Mouse (Mus musculus) limb, embryonic 15.5 days (tissue): ENCODE data around the gene Olfr317. TPM values are rescaled to one million over a fixed set of nuclear protein-coding genes. Genes with fewer than 3 reads are reported as not detected.
"Not testable (repeated sequence)": the region's sequence is repeated elsewhere in the genome, so short reads cannot be mapped to it uniquely, and the experiment has no call there.

Experiments
- ATAC-seq: fragments of 200-750 bp; cut with Nextera tagmentation; 2 replicates; pipeline ENCODE4 v1.8.0; 2017; ENCODE audit warnings: low read depth, moderate TSS enrichment; ENCODE audit not compliant: insufficient number of reproducible peaks, low FRiP score, low TSS enrichment
- H3K27ac ChIP-seq: fragments of 300-500 bp; sonication (generic); 2 replicates; pipeline ENCODE4 v1.5.1; 2015; ENCODE audit warnings: moderate library complexity, mild to moderate bottlenecking, inconsistent platforms
- H3K27me3 ChIP-seq: fragments of 300-500 bp; sonication (generic); 2 replicates; pipeline ENCODE4 v1.6.1; 2015; ENCODE audit warnings: inconsistent platforms
- H3K36me3 ChIP-seq: fragments of 300-500 bp; sonication (generic); 2 replicates; pipeline ENCODE4 v1.6.1; 2015; ENCODE audit warnings: inconsistent platforms
- H3K4me1 ChIP-seq: fragments of 300-500 bp; sonication (generic); 2 replicates; pipeline ENCODE4 v1.6.1; 2015; ENCODE audit warnings: inconsistent platforms
- H3K4me2 ChIP-seq: fragments of 300-500 bp; sonication (generic); 2 replicates; pipeline ENCODE4 v1.6.1; 2015; ENCODE audit warnings: mild to moderate bottlenecking, inconsistent platforms
- H3K4me3 ChIP-seq: fragments of 300-500 bp; sonication (generic); 2 replicates; pipeline ENCODE4 v1.5.1; 2015; ENCODE audit warnings: mild to moderate bottlenecking, inconsistent platforms
- H3K9ac ChIP-seq: fragments of 300-500 bp; sonication (generic); 2 replicates; pipeline ENCODE4 v1.6.1; 2015; ENCODE audit warnings: inconsistent platforms
- H3K9me3 ChIP-seq: fragments of 300-500 bp; sonication (generic); 2 replicates; pipeline ENCODE4 v1.6.1; 2016; ENCODE audit warnings: inconsistent platforms
- WGBS: fragments of 180-500 bp; shearing (Covaris S2); methylation state at CpG from one replicate; pipeline ENCODE4 v1.1.7; 2015; 5-methylcytosine and 5-hydroxymethylcytosine counted together
- polyA plus RNA-seq: library from polyadenylated mRNA; unstranded; fragments of >200 nt; fragmentation: Nextera tagmentation; extraction: Ambion mirVana; gene quantifications from 2 replicates; pipeline ENCODE4 v1.2.1, GENCODE M21; 2015

Olfr317 gene
- not detected in 2 replicates for polyA plus RNA-seq

DNA sequence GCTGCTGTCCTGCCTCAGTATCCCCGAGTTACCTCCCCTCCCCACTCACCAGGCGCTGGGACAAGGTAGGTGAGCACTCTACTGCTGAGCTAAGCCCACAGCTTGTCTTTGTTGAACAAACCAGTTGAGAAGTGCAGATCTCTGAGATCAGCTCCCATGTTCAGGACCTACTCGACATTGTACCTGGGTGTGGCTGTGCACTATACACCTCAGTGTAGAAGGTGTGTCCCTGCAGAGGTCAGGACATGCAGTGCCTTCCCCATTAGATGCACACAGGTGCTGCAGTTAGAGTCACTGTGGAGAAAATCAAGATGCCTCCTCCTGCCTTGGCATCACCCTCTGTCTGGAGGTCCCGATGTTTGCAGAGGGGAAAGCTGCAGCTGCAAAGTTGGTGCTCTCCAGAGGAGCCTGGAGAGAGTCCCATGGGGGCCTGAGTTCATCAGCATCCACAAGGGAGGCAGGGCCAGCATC, at the start of gene Olfr317:
TSS of gene Olfr317 (minus strand) at position 421 of the 471 bp plus-strand sequence.
- H3K4me2 ChIP-seq: no peak within 1 kb of the TSS
- H3K9me3 ChIP-seq: no peaks in the 10 kb centered on the region
- H3K27ac ChIP-seq: no peak within 1 kb of the TSS
- no peaks in the 10 kb centered on the region for H3K36me3 ChIP-seq
- ATAC-seq: no peak
- H3K27me3 ChIP-seq: no peaks in the 10 kb centered on the region
- H3K4me3 ChIP-seq: no peak within 1 kb of the TSS
- WGBS: 67% methylated on average over 4 of the region's 4 CpGs
- H3K9ac ChIP-seq: no peak within 1 kb of the TSS
- H3K4me1 ChIP-seq: no peaks in the 10 kb centered on the region

- no peaks in the 10 kb centered on the region for H3K36me3 ChIP-seq
- H3K4me1 ChIP-seq: no peaks in the 10 kb centered on the region
- H3K27me3 ChIP-seq: no peaks in the 10 kb centered on the region; the same call in 1 of the 2 replicates
- no peaks in the 10 kb centered on the region for H3K9me3 ChIP-seq
- no peak overlapping the region for H3K9ac ChIP-seq
- no peak overlapping the region for H3K27ac ChIP-seq
- no peak overlapping the region for H3K4me2 ChIP-seq
- ATAC-seq: no peak
- 81% methylated on average over 8 of the region's 8 CpGs for WGBS
- H3K4me3 ChIP-seq: no peak overlapping the region
These were observed 49.3 kb upstream of the Olfr317 start for GRCm38 (mm10) chr11:58788346-58788745.

DNA sequence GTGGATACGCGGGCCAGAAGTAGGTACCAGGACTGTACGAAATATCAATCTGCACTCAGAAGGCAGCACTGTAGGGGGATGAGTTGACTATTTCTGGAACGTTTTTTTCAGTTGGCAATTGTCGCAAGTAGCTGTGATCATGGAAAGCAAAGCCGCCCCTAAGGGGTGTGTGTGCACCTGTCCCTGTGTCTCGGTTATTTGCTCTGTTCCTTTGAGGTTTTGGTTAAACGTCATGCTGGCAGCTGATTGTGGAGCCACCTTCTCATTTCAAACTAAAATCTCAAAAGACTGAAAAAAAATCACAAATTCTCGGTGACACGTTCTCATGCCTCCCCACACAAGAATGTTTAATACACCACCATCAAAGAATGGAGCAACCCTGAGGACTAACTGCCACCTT, 48.6 kb upstream of the Olfr317 start:
- no peak overlapping the region for H3K4me2 ChIP-seq
- 82% methylated on average over 10 of the region's 10 CpGs for WGBS
- no peaks in the 10 kb centered on the region; the same call in 1 of the 2 replicates for H3K27me3 ChIP-seq
- ATAC-seq: no peak
- H3K9me3 ChIP-seq: no peaks in the 10 kb centered on the region
- H3K9ac ChIP-seq: no peak overlapping the region
- H3K27ac ChIP-seq: no peak overlapping the region
- H3K4me3 ChIP-seq: no peak overlapping the region
- no peaks in the 10 kb centered on the region for H3K4me1 ChIP-seq
- H3K36me3 ChIP-seq: no peaks in the 10 kb centered on the region

DNA sequence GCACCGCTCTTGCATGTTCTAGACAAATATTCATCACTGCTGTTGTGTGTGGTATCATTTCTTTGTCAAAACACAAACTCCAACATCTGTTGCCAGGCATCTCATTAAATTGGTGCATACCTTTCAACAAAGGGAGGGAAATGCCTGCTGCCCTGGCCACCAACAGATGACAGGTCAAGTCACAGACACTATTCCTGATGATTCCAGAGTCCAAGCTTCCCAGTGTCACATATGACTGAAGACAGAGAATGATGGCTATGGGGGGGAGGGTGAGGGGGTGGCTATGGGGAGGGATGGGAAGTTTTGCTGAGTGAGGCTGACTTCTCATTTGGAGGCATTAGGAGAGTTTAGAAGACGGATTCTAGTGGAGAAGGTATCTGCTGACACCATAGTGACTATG, 45.2 kb upstream of the Olfr317 start:
- H3K4me3 ChIP-seq: no peak overlapping the region
- no peaks in the 10 kb centered on the region; the same call in 1 of the 2 replicates for H3K27me3 ChIP-seq
- H3K9me3 ChIP-seq: no peaks in the 10 kb centered on the region
- H3K4me2 ChIP-seq: no peak overlapping the region
- no peak for ATAC-seq
- H3K27ac ChIP-seq: no peak overlapping the region
- H3K36me3 ChIP-seq: no peaks in the 10 kb centered on the region
- no peak overlapping the region for H3K9ac ChIP-seq
- WGBS: 81% methylated on average over 2 of the region's 2 CpGs
- H3K4me1 ChIP-seq: no peaks in the 10 kb centered on the region

DNA sequence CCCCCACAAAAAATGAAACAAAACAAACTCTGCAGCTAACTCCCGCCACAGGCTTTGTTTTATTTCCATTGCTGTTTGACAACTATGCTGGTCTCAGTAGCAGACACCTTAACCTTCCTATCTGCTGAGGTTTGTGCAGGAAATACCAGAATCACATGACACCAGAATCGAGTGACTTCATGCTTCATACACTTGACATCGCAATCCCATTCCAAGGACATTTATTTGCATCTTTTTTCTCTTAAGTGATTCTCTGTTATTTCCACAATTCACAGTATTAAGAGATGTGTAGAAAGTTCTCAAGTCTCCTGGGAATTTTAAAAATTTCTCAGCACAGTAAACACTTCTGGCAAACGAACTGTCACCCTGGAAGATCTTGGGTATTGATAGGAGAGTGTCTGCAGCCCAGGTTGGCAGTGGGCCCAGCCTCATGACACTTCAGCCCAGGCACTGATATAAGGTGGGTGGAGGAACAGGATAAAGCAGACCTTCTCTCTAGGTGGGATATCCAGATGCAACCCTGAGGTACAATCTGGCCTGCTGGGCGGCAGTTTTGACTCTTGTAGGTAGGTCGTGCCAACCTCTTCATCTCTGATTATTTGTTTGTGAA, 43.6 kb upstream of the Olfr317 start, which contains the start of gene Olfr314:
TSS of gene Olfr314 (plus strand) at position 473 of the 610 bp plus-strand sequence.
- no peak within 1 kb of the TSS for H3K27ac ChIP-seq
- no peak for ATAC-seq
- no peak within 1 kb of the TSS for H3K9ac ChIP-seq
- whole genome bisulfite sequencing: 76% methylated on average over 6 of the region's 6 CpGs
- H3K9me3 ChIP-seq: no peaks in the 10 kb centered on the region
- H3K4me3 ChIP-seq: no peak within 1 kb of the TSS
- no peaks in the 10 kb centered on the region for H3K4me1 ChIP-seq
- H3K36me3 ChIP-seq: no peaks in the 10 kb centered on the region
- no peaks in the 10 kb centered on the region; the same call in 1 of the 2 replicates for H3K27me3 ChIP-seq
- no peak within 1 kb of the TSS for H3K4me2 ChIP-seq

DNA sequence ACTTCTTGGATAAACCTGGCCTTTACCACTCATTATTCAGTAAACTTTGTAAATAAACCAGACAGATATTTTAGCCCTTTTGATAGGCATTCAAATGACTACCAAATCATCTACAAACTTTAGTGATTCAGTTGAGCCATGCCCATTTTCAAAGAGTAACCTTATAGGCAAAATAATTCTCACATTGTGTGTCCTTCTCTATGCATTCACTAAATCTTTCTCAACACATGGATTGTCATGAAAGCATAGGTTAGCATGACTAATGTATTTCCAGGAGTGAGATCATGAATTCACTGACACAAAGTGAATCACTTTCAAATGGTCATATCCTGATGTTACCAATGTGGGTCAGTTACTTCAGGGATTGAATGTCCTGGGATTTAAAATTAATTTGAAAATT, 33.9 kb upstream of the Olfr317 start, which contains the start of gene Olfr315:
TSS of gene Olfr315 (plus strand) at position 301 of the 400 bp plus-strand sequence.
- H3K4me2 ChIP-seq: no peak within 1 kb of the TSS
- no peaks in the 10 kb centered on the region for H3K4me1 ChIP-seq

GRCm38 (mm10) chr11:58752434-58752833, 13.4 kb upstream of the Olfr317 start, which contains the start of gene Olfr316:
Gene Olfr316 (plus strand): TSS chr11:58752734.
- no peaks in the 10 kb centered on the region for H3K36me3 ChIP-seq

More for the DNA sequence above, 33.9 kb upstream of the Olfr317 start, which contains the start of gene Olfr315:
- no peak for ATAC-seq
- Histone ChIP-seq H3K9ac (no peak within 1 kb of the TSS), H3K36me3 (no peaks in the 10 kb centered on the region), H3K9me3 (no peaks in the 10 kb centered on the region), H3K27me3 (no peaks in the 10 kb centered on the region), H3K4me3 (no peak within 1 kb of the TSS), H3K27ac (no peak within 1 kb of the TSS)

DNA sequence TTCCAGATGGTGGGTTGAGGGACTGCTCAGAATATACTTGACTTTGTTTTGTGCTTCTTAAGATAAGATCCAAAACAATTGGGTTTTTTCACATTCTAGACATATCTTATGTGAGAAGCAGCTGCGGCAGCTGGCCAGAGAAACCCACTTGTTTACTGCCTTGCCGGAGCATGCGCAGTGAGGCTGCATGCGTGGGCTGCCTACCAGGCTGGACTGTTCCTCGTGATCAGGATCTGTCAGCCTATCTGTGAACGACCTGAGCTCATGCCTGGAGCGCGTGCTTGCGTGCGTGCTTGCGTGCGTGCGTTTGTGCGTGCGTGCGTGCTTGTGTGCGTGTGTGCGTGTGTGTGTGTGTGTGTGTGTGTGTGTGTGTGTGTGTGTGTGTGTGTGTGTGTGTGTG, 12.1 kb upstream of the Olfr317 start:
- not testable (repeated sequence) for H3K4me1 ChIP-seq, H3K36me3 ChIP-seq, H3K27ac ChIP-seq, H3K27me3 ChIP-seq, H3K4me3 ChIP-seq, H3K4me2 ChIP-seq, H3K9ac ChIP-seq, ATAC-seq, H3K9me3 ChIP-seq
- 78% methylated on average over 18 of the region's 18 CpGs for WGBS

More at GRCm38 (mm10) chr11:58752434-58752833, 13.4 kb upstream of the Olfr317 start, which contains the start of gene Olfr316:
- WGBS: 77% methylated on average over 2 of the region's 2 CpGs
- H3K4me3 ChIP-seq: no peak within 1 kb of the TSS
- no peak within 1 kb of the TSS for H3K27ac ChIP-seq
- no peaks in the 10 kb centered on the region for H3K9me3 ChIP-seq
- no peak within 1 kb of the TSS for H3K9ac ChIP-seq
- no peaks in the 10 kb centered on the region for H3K4me1 ChIP-seq
- no peak for ATAC-seq
- no peak within 1 kb of the TSS for H3K4me2 ChIP-seq
- no peaks in the 10 kb centered on the region for H3K27me3 ChIP-seq

GRCm38 (mm10) chr11:58733372-58733771, 5.6 kb downstream of the Olfr317 start:
- Histone ChIP-seq H3K4me3 (no peak overlapping the region), H3K27me3 (no peaks in the 10 kb centered on the region), H3K9me3 (no peaks in the 10 kb centered on the region), H3K27ac (no peak overlapping the region), H3K4me1 (no peaks in the 10 kb centered on the region), H3K4me2 (no peak overlapping the region), H3K36me3 (no peaks in the 10 kb centered on the region), H3K9ac (no peak overlapping the region)
- ATAC-seq: no peak
- 53% methylated on average over 3 of the region's 3 CpGs for WGBS

DNA sequence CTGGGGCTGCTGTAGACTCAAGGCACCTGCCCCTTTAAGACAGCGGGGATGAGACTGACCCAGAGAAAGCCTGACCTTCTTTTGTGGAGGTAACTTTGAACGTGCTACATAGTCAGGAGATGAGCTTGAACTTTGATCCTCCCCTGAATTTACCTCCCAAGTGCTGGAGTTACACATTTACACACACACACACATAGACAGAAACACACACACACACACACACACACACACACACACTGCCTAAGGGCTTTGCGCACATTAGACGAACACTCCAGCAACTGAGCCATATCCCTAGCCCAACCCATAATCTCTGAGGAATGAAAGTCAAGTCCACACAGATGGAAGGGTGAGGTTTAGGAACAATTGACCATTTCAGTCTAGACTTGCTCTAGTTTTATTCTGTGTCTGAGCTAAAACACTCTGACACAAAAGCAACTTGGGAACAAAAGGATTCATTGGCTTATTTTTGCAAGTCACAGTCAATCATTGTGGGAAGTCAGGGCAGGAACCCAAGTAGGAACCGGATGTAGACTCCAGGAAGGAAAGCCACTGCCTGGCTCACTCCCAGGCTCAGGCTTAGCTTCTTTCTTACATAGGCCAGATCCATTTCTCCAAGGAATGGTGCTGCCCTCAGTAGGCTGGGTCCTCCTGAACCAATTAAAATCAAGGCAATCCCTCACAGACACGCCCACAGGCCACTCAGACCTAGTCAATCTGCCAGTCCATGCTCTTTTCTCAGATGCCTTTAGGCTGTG, 10.9 kb downstream of the Olfr317 start:
- ATAC-seq, H3K9me3 ChIP-seq: not testable (repeated sequence)
- WGBS: 85% methylated on average over 6 of the region's 6 CpGs

DNA sequence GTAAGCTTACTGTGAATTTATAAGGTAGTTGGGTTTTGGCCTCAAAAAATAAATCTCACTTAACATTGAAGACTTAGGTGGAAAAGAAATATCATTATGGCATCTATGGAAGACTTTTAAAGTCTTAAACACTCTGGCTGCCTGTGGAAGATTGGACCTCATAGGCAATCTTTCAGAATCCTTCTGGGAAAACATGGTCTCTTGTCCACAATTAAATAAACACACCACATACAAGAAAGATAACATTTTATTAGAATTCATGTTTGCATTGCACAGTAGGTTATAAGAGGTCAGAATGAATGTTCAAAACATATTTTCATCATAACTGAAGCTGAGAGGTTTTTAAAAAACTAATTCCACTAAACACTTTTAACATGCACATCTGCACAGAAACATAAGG, 15.1 kb downstream of the Olfr317 start, which contains the start of gene Olfr318:
TSS of gene Olfr318 (minus strand) at position 101 of the 400 bp plus-strand sequence.
- H3K36me3 ChIP-seq: no peaks in the 10 kb centered on the region
- H3K4me3 ChIP-seq: no peak within 1 kb of the TSS
- H3K9me3 ChIP-seq: no peaks in the 10 kb centered on the region
- H3K4me1 ChIP-seq: no peaks in the 10 kb centered on the region
- H3K4me2 ChIP-seq: no peak within 1 kb of the TSS
- no peak within 1 kb of the TSS for H3K27ac ChIP-seq
- no peak within 1 kb of the TSS for H3K9ac ChIP-seq
- ATAC-seq: no peak
- H3K27me3 ChIP-seq: no peaks in the 10 kb centered on the region

More for the DNA sequence above, 10.9 kb downstream of the Olfr317 start:
- H3K4me1 ChIP-seq, H3K4me3 ChIP-seq, H3K27ac ChIP-seq, H3K9ac ChIP-seq, H3K27me3 ChIP-seq, H3K4me2 ChIP-seq, H3K36me3 ChIP-seq: not testable (repeated sequence)

DNA sequence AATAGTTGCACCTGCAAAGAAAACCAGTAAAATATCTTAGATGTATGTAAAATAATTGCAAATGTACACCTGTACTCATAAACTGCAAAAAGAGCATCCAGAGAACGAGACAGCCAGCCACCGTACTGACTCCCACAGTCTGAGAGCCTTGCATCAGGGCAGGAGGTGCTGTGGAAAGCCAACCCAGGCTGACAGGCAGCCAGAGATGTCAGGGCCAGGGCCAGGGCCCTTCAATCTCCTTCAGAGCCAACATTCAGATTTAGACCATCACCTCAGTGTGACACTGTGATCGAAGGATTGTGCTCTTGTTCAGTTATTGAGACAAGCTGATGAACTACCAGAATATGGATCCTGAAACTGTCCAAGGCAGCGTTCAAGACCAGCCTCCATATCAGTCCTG, 19.3 kb downstream of the Olfr317 start:
- Histone ChIP-seq H3K36me3 (no peaks in the 10 kb centered on the region), H3K4me1 (no peaks in the 10 kb centered on the region), H3K4me2 (no peak overlapping the region), H3K27me3 (no peaks in the 10 kb centered on the region), H3K9ac (no peak overlapping the region), H3K9me3 (no peaks in the 10 kb centered on the region), H3K27ac (no peak overlapping the region), H3K4me3 (no peak overlapping the region)
- no peak for ATAC-seq
- WGBS: 79% methylated on average over 4 of the region's 4 CpGs
